Mouse (Mus musculus): Measurements from ENCODE around the gene Kif22. TPM values are rescaled to one million over a fixed set of nuclear protein-coding genes. Genes with fewer than 3 reads are reported as not detected.

Kif22 gene
- total RNA-seq, 2 experiments from 2014 or later: 15.3 to 17.6 TPM

DNA sequence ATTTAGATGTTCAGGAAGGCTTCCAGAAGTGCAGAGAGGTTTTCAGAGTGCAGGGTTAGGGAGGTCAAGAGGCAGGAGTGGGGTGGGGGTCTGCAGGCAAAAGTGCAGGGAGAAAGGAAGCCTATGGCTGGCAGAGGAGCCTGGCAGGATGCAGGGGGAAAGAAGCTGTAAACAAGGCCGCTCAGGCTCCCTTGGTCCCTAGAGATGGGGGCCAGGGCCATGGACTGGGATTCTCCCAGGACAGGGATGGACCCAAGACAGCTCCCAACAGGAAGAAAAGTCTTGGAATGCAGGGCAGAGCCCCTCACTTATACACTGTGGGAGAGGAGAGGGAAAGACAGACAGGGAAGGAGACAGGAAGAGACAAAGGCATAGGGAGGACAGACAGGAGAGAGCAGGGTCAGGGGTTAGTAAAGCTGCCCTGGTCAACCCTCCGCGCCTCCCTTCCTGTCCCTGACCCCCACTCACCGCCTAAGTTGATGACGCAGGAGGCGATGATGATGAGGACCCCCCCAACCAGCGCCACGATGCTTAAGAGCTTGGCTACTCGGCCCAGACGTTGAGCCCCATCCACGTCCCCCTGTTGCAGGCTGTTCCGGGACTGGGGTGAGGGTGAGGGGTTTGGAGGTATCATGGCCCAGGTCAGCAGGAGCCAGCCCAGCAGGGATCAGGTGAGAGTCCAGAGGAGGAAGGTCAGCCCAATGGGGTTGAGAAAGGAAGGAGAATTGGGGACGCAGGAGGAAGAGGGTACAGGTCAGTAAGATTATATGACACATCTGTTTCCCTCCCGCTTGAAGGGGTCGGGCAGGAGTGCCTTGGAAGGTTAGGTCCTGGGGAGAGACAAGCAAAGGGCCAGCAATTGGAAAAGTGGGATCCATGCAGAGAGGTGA lies 23.6 kb downstream of the Kif22 start:
- peak in 1 of 2 experiments; percentile 21 for DNase-seq

DNA sequence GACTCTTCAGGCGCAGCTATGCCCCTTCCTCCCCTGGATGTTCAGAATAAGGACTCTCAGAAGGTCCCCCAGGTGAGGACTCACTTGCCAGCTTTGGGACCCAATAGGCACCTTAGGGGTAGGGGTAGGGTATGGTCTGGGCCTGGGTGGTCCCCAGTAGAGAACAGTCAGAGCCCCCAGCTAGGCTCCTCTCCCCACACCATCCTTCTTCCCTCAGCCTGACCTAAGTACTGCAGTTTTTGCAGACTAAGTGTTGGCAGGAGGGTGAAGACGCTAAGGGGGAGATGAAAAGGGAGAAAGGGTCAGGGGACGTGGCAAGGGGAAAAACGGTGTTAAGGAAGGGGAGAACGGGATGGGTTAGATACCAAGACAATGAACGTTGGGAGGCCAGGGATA lies 24.3 kb downstream of the Kif22 start:
- intact Hi-C loops (cut with DNase I): loop anchor here (2.0 kb wide), 1 partner anchor 43 kb away; the partner anchor contains the start of gene Cdipt
- DNase-seq: no peak

More for the DNA sequence above, 23.6 kb downstream of the Kif22 start:
- intact Hi-C loops (cut with DNase I): no loop called here

DNA sequence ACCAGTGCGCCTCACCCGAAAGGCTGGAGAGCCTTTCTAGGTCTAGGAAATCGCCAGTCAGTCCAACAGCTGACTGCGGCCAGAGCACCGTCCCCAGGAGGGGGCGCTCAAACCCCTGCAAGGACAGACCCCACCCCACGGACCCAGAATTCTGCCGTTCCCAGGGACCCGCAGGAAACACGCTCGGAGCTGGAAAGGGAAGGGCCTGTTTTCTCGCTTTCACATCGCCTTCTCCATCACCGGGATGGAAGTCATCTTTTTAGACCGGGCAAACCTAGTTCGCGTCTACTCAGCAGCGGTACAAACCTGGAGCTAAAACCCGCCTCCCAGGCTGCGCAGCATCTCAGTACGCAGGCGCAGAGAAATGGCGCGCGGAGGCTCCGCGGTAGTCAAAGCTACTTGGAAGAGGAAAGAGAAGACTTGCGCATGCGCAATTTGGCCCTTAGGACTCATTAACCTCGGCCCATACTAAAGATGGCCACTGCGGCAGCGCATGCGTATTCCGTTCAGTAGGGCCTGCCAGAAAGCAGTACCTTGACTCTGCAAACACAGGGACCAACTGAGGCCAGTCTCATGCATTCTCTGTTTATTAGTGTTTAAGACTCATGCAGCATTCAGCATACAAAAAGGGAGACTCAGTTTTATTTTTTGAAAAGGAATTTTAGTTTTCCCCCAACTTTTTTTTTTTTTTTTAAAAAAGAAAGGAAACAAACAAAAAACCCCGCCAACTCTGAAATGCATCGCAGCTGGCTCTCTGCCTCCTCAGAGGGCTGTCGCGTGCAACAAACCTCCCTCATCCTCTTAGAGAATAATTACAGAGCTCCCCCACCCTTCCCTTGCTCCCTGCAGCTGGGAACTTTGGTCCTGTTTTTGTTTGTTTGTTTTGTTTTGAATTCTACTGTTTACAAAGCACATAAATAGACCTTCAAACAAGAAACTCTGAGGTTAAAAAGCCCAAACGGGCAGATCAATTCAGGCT lies 25.0 kb downstream of the Kif22 start, which contains the start of gene Pagr1a:
Pagr1a (minus strand) TSS at position 382 of the 979 bp plus-strand sequence.
- intact Hi-C loops (cut with DNase I): loop anchor here (2.0 kb wide), 1 partner anchor 42 kb away; the partner anchor contains the start of gene Cdipt
- peak; percentile 98 for DNase-seq

DNA sequence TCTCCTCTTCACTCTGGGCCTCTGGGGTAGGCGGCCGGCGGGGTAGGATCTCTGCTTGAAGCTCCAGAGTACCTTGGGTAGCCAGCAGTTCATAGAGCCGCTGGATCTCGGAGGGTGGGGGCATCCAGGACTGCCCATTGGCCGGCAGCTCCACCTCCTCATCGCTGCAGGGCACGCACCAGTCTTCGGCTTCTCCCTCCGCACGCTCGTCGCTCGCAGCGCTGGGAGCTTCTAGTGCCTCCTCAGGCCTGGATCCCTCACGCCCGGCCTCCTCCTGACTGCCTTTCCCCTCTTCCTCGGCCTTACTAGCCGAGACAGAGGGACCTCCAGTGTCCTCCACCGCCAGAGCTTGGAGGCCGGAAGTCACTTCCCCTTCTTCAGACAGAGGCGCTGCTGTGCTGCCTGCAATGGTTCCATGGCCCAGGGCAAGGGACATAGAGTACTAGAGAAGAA lies 25.8 kb downstream of the Kif22 start:
- intact Hi-C loops (cut with DNase I): loop anchor here (2.0 kb wide), 1 partner anchor 42 kb away; the partner anchor contains the start of gene Cdipt
- DNase-seq: no peak

DNA sequence TGATC lies 26.0 kb downstream of the Kif22 start, which contains the start of gene Pagr1b:
Pagr1b (minus strand) TSS at position 4 of the 5 bp plus-strand sequence.
- no peak for DNase-seq
- intact Hi-C loops (cut with DNase I): loop anchor here (2.0 kb wide), 1 partner anchor 41 kb away; the partner anchor contains the start of gene Cdipt

- intact Hi-C loops (cut with DNase I): loop anchor here (2.0 kb wide), 1 partner anchor 41 kb away; the partner anchor contains the start of gene Cdipt
- peak in 1 of 2 experiments; percentile 54 for DNase-seq
Observed at GRCm38 (mm10) chr7:127016081-127016480, 26.2 kb downstream of the Kif22 start.

GRCm38 (mm10) chr7:127014993-127015392 lies 27.3 kb downstream of the Kif22 start:
- intact Hi-C loops (cut with DNase I): loop anchor here (1.0 kb wide), 1 partner anchor 66 kb away; the partner anchor contains the start of gene Asphd1
- no peak for DNase-seq

DNA sequence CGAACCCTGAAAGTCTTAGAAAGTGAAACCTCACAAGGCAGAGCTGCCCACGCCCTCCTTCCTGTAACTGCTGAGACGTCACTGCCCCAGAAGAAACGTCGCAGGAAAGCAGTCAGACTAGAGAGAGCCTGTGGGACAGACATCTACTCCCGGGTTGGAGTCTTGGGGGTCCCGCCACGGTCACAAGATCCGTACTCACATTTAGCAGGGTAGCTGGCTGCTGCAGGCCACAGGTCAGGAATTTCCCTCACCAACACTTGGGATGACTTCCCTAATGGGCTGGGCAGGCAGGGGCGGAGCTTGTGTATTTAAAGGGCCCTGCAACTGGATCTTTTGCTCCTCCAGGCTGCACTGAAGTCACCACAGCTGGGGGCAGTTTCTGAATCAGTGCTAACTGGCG lies 28.0 kb downstream of the Kif22 start, which contains the start of gene Mvp:
Mvp (minus strand) TSS at position 302 of the 400 bp plus-strand sequence.
- DNase-seq: peak; percentile 83 to 84
- intact Hi-C loops (cut with DNase I): loop anchor here (1.0 kb wide), 1 partner anchor 65 kb away; the partner anchor contains the start of gene Asphd1

- no peak for DNase-seq
- intact Hi-C loops (cut with DNase I): no loop called here
Observed at GRCm38 (mm10) chr7:127013385-127013784, 28.9 kb downstream of the Kif22 start.

- DNase-seq: no peak
- intact Hi-C loops (cut with DNase I): no loop called here
Observed at GRCm38 (mm10) chr7:127012845-127013244, 29.4 kb downstream of the Kif22 start.

DNA sequence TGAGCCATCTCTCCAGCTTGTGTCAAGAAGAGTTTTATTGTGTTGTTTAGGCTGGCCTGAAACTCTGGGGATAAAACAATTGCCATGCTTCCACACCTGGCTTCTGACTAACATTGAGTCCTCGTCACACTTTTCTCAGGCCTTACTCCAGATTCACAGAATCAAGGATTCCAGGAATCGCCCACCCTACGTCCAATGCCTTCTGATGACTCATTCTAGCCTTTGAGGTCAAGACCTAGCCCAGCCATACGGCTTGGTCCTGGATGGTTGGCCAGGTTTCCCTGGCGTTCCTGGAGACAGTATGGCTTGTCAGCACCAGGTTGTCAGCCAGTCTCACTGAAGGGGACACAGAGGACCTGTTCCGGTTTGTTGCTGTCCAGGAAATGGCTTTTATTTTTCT lies 29.9 kb downstream of the Kif22 start:
- intact Hi-C loops (cut with DNase I): no loop called here
- no peak for DNase-seq

- DNase-seq: no peak
- intact Hi-C loops (cut with DNase I): no loop called here
Observed at GRCm38 (mm10) chr7:127011717-127012116, 30.6 kb downstream of the Kif22 start.

- intact Hi-C loops (cut with DNase I): no loop called here
- DNase-seq: no peak
Observed at GRCm38 (mm10) chr7:127011051-127011450, 31.2 kb downstream of the Kif22 start.

DNA sequence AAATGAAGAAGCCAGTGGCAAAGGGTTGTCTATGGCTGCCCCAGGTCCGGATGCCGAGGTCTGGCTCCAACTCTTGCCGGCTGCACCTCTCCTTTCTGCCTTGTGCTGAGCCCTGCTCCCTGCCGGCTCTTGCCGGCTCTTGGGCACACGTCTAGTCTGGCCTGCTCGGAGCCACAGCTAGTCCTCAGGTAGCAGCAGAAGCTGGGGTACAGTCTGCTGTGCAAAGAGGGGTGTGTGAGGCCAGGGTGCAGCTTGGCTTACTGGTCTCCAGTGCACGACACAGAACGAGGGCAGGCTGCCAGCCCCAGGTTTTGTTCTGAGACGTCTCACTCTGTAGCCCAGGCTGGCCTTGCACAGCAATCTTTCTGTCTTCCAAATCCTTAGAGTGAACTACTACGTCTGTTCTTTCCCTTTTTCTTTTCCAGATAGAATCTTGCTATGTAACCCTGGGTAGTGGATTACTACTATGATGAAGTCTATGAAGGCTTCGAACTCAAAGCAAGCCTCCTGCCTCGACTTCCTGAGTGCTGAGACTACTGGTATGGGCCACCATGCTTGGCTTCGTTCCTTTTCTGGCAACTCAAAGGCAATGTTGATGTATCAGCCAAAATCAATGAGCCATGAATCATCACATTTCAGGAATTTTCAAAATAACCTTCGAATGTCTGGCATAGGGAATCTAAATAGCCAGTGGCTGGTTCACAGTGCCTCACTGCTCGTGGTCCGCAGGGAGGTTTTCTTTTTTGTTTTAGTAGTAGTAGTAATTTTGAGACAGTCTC lies 32.8 kb downstream of the Kif22 start:
- DNase-seq: no peak
- intact Hi-C loops (cut with DNase I): no loop called here

DNA sequence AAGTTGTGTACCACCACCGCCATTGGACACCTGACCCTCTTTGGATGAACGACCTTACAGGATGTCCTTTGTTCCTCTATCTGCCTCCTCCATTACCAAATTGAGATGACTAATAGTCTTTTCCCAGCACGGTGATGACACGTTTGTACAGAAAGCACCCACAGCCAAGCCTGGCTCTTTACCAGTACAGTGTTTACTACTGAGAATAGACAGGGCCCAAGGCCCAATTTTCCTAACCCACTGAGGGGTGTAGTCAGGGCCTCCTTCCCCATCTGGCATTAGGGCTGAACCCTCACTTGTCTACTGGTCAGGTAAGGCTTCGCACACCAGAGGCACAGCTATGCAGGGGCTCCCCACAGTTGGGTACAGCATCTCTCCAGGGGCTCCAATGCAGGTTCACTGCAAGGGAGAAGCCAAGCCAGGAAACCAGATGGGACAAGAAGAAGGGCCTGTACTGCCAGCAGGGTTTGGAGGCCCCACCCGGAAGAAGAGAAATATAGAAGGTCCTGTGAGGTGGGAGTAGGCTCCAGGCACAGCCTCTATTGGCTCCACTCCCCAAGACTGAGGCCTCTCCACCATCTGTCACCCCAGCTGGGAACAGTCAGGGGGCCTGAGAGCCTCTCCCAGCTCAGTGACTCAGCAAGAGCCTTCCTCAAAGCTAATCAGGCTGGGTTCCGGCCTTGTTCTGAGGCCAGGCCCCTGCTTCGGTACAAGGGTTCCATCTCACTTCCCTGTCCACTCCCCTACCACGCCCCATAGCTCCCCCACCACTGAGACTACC lies 33.8 kb downstream of the Kif22 start:
- intact Hi-C loops (cut with DNase I): no loop called here
- peak; percentile 86 for DNase-seq

- intact Hi-C loops (cut with DNase I): no loop called here
- no peak for DNase-seq
Observed at GRCm38 (mm10) chr7:127007313-127008024, 34.8 kb downstream of the Kif22 start.

GRCm38 (mm10) chr7:127004122-127004875 lies 38.0 kb downstream of the Kif22 start:
- no peak for DNase-seq
- intact Hi-C loops (cut with DNase I): no loop called here

DNA sequence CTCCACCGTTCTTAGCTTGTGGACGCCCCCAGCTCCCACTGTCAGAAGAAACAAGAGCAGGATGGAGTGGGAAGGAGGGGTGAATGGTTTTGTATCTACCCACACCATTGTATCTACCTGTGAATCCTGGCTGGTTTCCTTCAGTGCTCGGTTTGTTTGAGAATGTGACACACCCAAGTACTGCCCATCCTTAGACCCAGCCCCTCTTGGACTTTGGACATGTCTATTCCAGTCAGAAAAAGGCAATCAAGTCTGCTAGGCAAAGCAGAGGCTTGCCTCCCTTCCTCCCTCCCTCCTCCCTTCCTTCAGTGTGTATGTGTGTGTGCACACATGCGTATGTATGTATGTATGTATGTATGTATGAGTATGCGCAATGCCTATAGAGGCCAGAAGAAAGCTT lies 38.7 kb downstream of the Kif22 start:
- no peak for DNase-seq
- intact Hi-C loops (cut with DNase I): no loop called here

Data from heart, postnatal 10 days (tissue).